Mouse (Mus musculus): ENCODE measurements around the gene Actc1. TPM values are rescaled to one million over a fixed set of nuclear protein-coding genes. Genes with fewer than 3 reads are reported as not detected.
A peak's percentile ranks its signal among the peaks of the same experiment; 100 is the strongest.

Actc1 gene
- polyA plus RNA-seq, 1 experiment from 2014 or later, result 23.0 TPM

- Histone ChIP-seq H3K9ac (ENCODE audit: low read depth, low read length) (no peak overlapping the region), H3K4me3 (ENCODE audit: low read depth, low read length) (no peak overlapping the region), H3K27me3 (ENCODE audit: control insufficient read depth, insufficient read depth, low read length) (no peaks in the 10 kb centered on the region), H3K36me3 (ENCODE audit: control insufficient read depth, insufficient read depth, low read length) (no peaks in the 10 kb centered on the region), H3K4me1 (replicated peaks; ENCODE audit: control insufficient read depth, insufficient read depth, low read length) (no peaks in the 10 kb centered on the region), H3K9me3 (ENCODE audit: control insufficient read depth, low read length) (no peaks in the 10 kb centered on the region), H3K4me2 (replicated peaks; ENCODE audit: low read depth, low read length) (no peak overlapping the region), H3K27ac (ENCODE audit: low read depth, low read length) (no peak overlapping the region)
- 79% methylated on average over 2 of the region's 2 CpGs for WGBS
- no peak for ATAC-seq (ENCODE audit: low FRiP score)
- no peak for DNase-seq (ENCODE audit: low spot score)
Measured at GRCm38 (mm10) chr2:114037926-114038325, 15.4 kb downstream of the Actc1 start.

GRCm38 (mm10) chr2:114032259-114032658 lies 21.1 kb downstream of the Actc1 start:
- no peak for ATAC-seq (ENCODE audit: low FRiP score)
- 46% methylated on average over 2 of the region's 2 CpGs for WGBS
- H3K9ac ChIP-seq (ENCODE audit: low read depth, low read length), result no peak overlapping the region
- no peaks in the 10 kb centered on the region for H3K27me3 ChIP-seq (ENCODE audit: control insufficient read depth, insufficient read depth, low read length)
- H3K4me2 ChIP-seq (replicated peaks; ENCODE audit: low read depth, low read length), result no peak overlapping the region
- H3K4me1 ChIP-seq (replicated peaks; ENCODE audit: control insufficient read depth, insufficient read depth, low read length), result no peaks in the 10 kb centered on the region
- H3K27ac ChIP-seq (ENCODE audit: low read depth, low read length), result no peak overlapping the region
- no peaks in the 10 kb centered on the region for H3K36me3 ChIP-seq (ENCODE audit: control insufficient read depth, insufficient read depth, low read length)
- no peaks in the 10 kb centered on the region for H3K9me3 ChIP-seq (ENCODE audit: control insufficient read depth, low read length)
- no peak overlapping the region for H3K4me3 ChIP-seq (ENCODE audit: low read depth, low read length)
- DNase-seq (ENCODE audit: low spot score), result no peak

GRCm38 (mm10) chr2:114023383-114023782 lies 30.0 kb downstream of the Actc1 start:
- H3K4me2 ChIP-seq (replicated peaks; ENCODE audit: low read depth, low read length), result no peak overlapping the region
- 94% methylated on average over 6 of the region's 6 CpGs for WGBS
- DNase-seq (ENCODE audit: low spot score) (no peak), ATAC-seq (ENCODE audit: low FRiP score) (no peak)
- H3K4me1 ChIP-seq (replicated peaks; ENCODE audit: control insufficient read depth, insufficient read depth, low read length), result no peaks in the 10 kb centered on the region
- H3K4me3 ChIP-seq (ENCODE audit: low read depth, low read length), result no peak overlapping the region
- H3K9me3 ChIP-seq (ENCODE audit: control insufficient read depth, low read length), result no peaks in the 10 kb centered on the region
- no peaks in the 10 kb centered on the region for H3K36me3 ChIP-seq (ENCODE audit: control insufficient read depth, insufficient read depth, low read length)
- no peaks in the 10 kb centered on the region for H3K27me3 ChIP-seq (ENCODE audit: control insufficient read depth, insufficient read depth, low read length)
- no peak overlapping the region for H3K27ac ChIP-seq (ENCODE audit: low read depth, low read length)
- no peak overlapping the region for H3K9ac ChIP-seq (ENCODE audit: low read depth, low read length)

GRCm38 (mm10) chr2:114020210-114020563 lies 33.2 kb downstream of the Actc1 start:
- ATAC-seq (ENCODE audit: low FRiP score) (peak; percentile 58), DNase-seq (ENCODE audit: low spot score) (no peak)
- Histone ChIP-seq H3K4me1 (replicated peaks; ENCODE audit: control insufficient read depth, insufficient read depth, low read length) (no peaks in the 10 kb centered on the region), H3K4me3 (ENCODE audit: low read depth, low read length) (no peak overlapping the region), H3K4me2 (replicated peaks; ENCODE audit: low read depth, low read length) (no peak overlapping the region), H3K9ac (ENCODE audit: low read depth, low read length) (no peak overlapping the region), H3K27me3 (ENCODE audit: control insufficient read depth, insufficient read depth, low read length) (no peaks in the 10 kb centered on the region), H3K27ac (ENCODE audit: low read depth, low read length) (no peak overlapping the region), H3K9me3 (ENCODE audit: control insufficient read depth, low read length) (no peaks in the 10 kb centered on the region), H3K36me3 (ENCODE audit: control insufficient read depth, insufficient read depth, low read length) (no peaks in the 10 kb centered on the region)

GRCm38 (mm10) chr2:114019474-114020209 lies 33.7 kb downstream of the Actc1 start:
- no peak overlapping the region for H3K4me2 ChIP-seq (replicated peaks; ENCODE audit: low read depth, low read length)
- H3K36me3 ChIP-seq (ENCODE audit: control insufficient read depth, insufficient read depth, low read length), result no peaks in the 10 kb centered on the region
- ATAC-seq (ENCODE audit: low FRiP score), result peak; percentile 58; the same call in 1 of the 2 replicates
- no peaks in the 10 kb centered on the region for H3K9me3 ChIP-seq (ENCODE audit: control insufficient read depth, low read length)
- no peak overlapping the region for H3K9ac ChIP-seq (ENCODE audit: low read depth, low read length)
- DNase-seq (ENCODE audit: low spot score), result no peak
- H3K4me1 ChIP-seq (replicated peaks; ENCODE audit: control insufficient read depth, insufficient read depth, low read length), result no peaks in the 10 kb centered on the region
- no peak overlapping the region for H3K4me3 ChIP-seq (ENCODE audit: low read depth, low read length)
- H3K27ac ChIP-seq (ENCODE audit: low read depth, low read length), result no peak overlapping the region
- H3K27me3 ChIP-seq (ENCODE audit: control insufficient read depth, insufficient read depth, low read length), result peaks cover 4% of the 10 kb centered on the region; the same call in 1 of the 2 replicates
- WGBS, result 80% methylated on average over 11 of the region's 11 CpGs

- 35% methylated on average over 10 of the region's 10 CpGs for WGBS
- no peak for ATAC-seq (ENCODE audit: low FRiP score)
Measured at GRCm38 (mm10) chr2:114018136-114018535, 35.2 kb downstream of the Actc1 start.

GRCm38 (mm10) chr2:114014839-114015238 lies 38.5 kb downstream of the Actc1 start:
- Histone ChIP-seq H3K9me3 (ENCODE audit: control insufficient read depth, low read length) (no peaks in the 10 kb centered on the region), H3K4me3 (ENCODE audit: low read depth, low read length) (no peak overlapping the region), H3K27ac (ENCODE audit: low read depth, low read length) (no peak overlapping the region), H3K9ac (ENCODE audit: low read depth, low read length) (no peak overlapping the region), H3K36me3 (ENCODE audit: control insufficient read depth, insufficient read depth, low read length) (no peaks in the 10 kb centered on the region), H3K4me1 (replicated peaks; ENCODE audit: control insufficient read depth, insufficient read depth, low read length) (peaks cover 4% of the 10 kb centered on the region; the same call in 1 of the 2 replicates), H3K4me2 (replicated peaks; ENCODE audit: low read depth, low read length) (no peak overlapping the region), H3K27me3 (ENCODE audit: control insufficient read depth, insufficient read depth, low read length) (peaks cover 27% of the 10 kb centered on the region)
- WGBS, result 79% methylated on average over 6 of the region's 6 CpGs
- ATAC-seq (ENCODE audit: low FRiP score), result no peak
- DNase-seq (ENCODE audit: low spot score), result no peak

More at GRCm38 (mm10) chr2:114018136-114018535, 35.2 kb downstream of the Actc1 start:
- Histone ChIP-seq H3K36me3 (ENCODE audit: control insufficient read depth, insufficient read depth, low read length) (no peaks in the 10 kb centered on the region), H3K27ac (ENCODE audit: low read depth, low read length) (no peak overlapping the region), H3K9ac (ENCODE audit: low read depth, low read length) (no peak overlapping the region), H3K9me3 (ENCODE audit: control insufficient read depth, low read length) (no peaks in the 10 kb centered on the region), H3K27me3 (ENCODE audit: control insufficient read depth, insufficient read depth, low read length) (peaks cover 19% of the 10 kb centered on the region), H3K4me3 (ENCODE audit: low read depth, low read length) (no peak overlapping the region), H3K4me1 (replicated peaks; ENCODE audit: control insufficient read depth, insufficient read depth, low read length) (peaks cover 4% of the 10 kb centered on the region; the same call in 1 of the 2 replicates), H3K4me2 (replicated peaks; ENCODE audit: low read depth, low read length) (no peak overlapping the region)
- DNase-seq (ENCODE audit: low spot score), result no peak

GRCm38 (mm10) chr2:114013846-114014245 lies 39.5 kb downstream of the Actc1 start:
- Histone ChIP-seq H3K27me3 (ENCODE audit: control insufficient read depth, insufficient read depth, low read length) (peaks cover 27% of the 10 kb centered on the region), H3K4me2 (replicated peaks; ENCODE audit: low read depth, low read length) (peak overlapping the region; percentile 89), H3K9me3 (ENCODE audit: control insufficient read depth, low read length) (no peaks in the 10 kb centered on the region), H3K4me3 (ENCODE audit: low read depth, low read length) (peak overlapping the region; percentile 55), H3K36me3 (ENCODE audit: control insufficient read depth, insufficient read depth, low read length) (no peaks in the 10 kb centered on the region), H3K27ac (ENCODE audit: low read depth, low read length) (no peak overlapping the region), H3K4me1 (replicated peaks; ENCODE audit: control insufficient read depth, insufficient read depth, low read length) (peaks cover 4% of the 10 kb centered on the region; the same call in 1 of the 2 replicates), H3K9ac (ENCODE audit: low read depth, low read length) (peak overlapping the region; percentile 51; the same call in 1 of the 2 replicates)
- peak; percentile 23 for DNase-seq (ENCODE audit: low spot score)
- 1% methylated on average over 13 of the region's 13 CpGs for WGBS
- peak; percentile 28 for ATAC-seq (ENCODE audit: low FRiP score)

- Histone ChIP-seq H3K4me3 (ENCODE audit: low read depth, low read length) (peak within 1 kb of the TSS; percentile 55), H3K4me2 (replicated peaks; ENCODE audit: low read depth, low read length) (peak within 1 kb of the TSS; percentile 89), H3K4me1 (replicated peaks; ENCODE audit: control insufficient read depth, insufficient read depth, low read length) (peaks cover 4% of the 10 kb centered on the region; the same call in 1 of the 2 replicates), H3K27ac (ENCODE audit: low read depth, low read length) (no peak within 1 kb of the TSS), H3K36me3 (ENCODE audit: control insufficient read depth, insufficient read depth, low read length) (no peaks in the 10 kb centered on the region), H3K9ac (ENCODE audit: low read depth, low read length) (peak within 1 kb of the TSS; percentile 51), H3K27me3 (ENCODE audit: control insufficient read depth, insufficient read depth, low read length) (peaks cover 27% of the 10 kb centered on the region), H3K9me3 (ENCODE audit: control insufficient read depth, low read length) (no peaks in the 10 kb centered on the region)
- ATAC-seq (ENCODE audit: low FRiP score) (peak; percentile 77), DNase-seq (ENCODE audit: low spot score) (peak; percentile 52)
- WGBS, result 0% methylated on average over 41 of the region's 60 CpGs
Measured at GRCm38 (mm10) chr2:114013295-114013771, 40.0 kb downstream of the Actc1 start, which contains the start of gene Gjd2. TSS of gene Gjd2 (minus strand) at chr2:114013619.

Data from hindbrain, embryonic 11.5 days (tissue).